Mouse (Mus musculus) midbrain, postnatal 0 days (tissue): ENCODE results near the gene Commd8. TPM values are rescaled to one million over a fixed set of nuclear protein-coding genes. Genes with fewer than 3 reads are reported as not detected.
"Not testable (repeated sequence)": the region's sequence is repeated elsewhere in the genome, so short reads cannot be mapped to it uniquely, and the experiment has no call there.

Experiments
- ATAC-seq: fragments of 200-750 bp; cut with Nextera tagmentation; 2 replicates; pipeline ENCODE4 v1.8.0; 2017; ENCODE audit warnings: moderate number of reproducible peaks, mild to moderate bottlenecking, moderate TSS enrichment, moderate library complexity; ENCODE audit not compliant: low FRiP score
- DNase-seq: peaks from one replicate; pipeline ENCODE4 v3.0.0-alpha.2; 2015; ENCODE audit warnings: low spot score
- H3K27ac ChIP-seq: fragments of 300-500 bp; sonication (generic); 2 replicates; pipeline ENCODE4 v1.5.1; 2014; ENCODE audit warnings: low read depth, mild to moderate bottlenecking, low read length, mixed read lengths
- H3K27me3 ChIP-seq: fragments of 300-500 bp; sonication (generic); 2 replicates; pipeline ENCODE4 v1.6.1; 2014; ENCODE audit warnings: low read length, control low read depth, mixed read lengths; ENCODE audit not compliant: insufficient read depth
- H3K36me3 ChIP-seq: fragments of 300-500 bp; sonication (generic); 2 replicates; pipeline ENCODE4 v1.6.1; 2014; ENCODE audit warnings: low read length, control low read depth, mixed read lengths; ENCODE audit not compliant: insufficient read depth
- H3K4me1 ChIP-seq: fragments of 300-500 bp; sonication (generic); 2 replicates; pipeline ENCODE4 v1.6.1; 2014; ENCODE audit warnings: mild to moderate bottlenecking, control low read depth, antibody characterized with exemption, low read length, mixed read lengths; ENCODE audit not compliant: insufficient read depth
- H3K4me2 ChIP-seq: fragments of 300-500 bp; sonication (generic); 2 replicates; pipeline ENCODE4 v1.6.1; 2014; ENCODE audit warnings: low read depth, mild to moderate bottlenecking, low read length, mixed read lengths; ENCODE audit not compliant: poor library complexity, severe bottlenecking
- H3K4me3 ChIP-seq: fragments of 300-500 bp; sonication (generic); 2 replicates; pipeline ENCODE4 v1.5.1; 2014; ENCODE audit warnings: low read depth, mild to moderate bottlenecking, low read length, moderate library complexity
- H3K9ac ChIP-seq: fragments of 300-500 bp; sonication (generic); replicated peaks from 2 replicates; pipeline ENCODE4 v1.6.1; 2014; ENCODE audit warnings: mild to moderate bottlenecking, low read length, moderate library complexity, mixed read lengths; ENCODE audit not compliant: poor library complexity, severe bottlenecking
- H3K9me3 ChIP-seq: fragments of 300-500 bp; sonication (generic); 2 replicates; pipeline ENCODE4 v1.6.1; 2016; ENCODE audit warnings: low read length, control low read depth
- CTCF ChIP-seq: IDR thresholded peaks from 2 replicates; pipeline ENCODE4 v1.5.1; 2016; ENCODE audit warnings: antibody characterized with exemption, mild to moderate bottlenecking
- WGBS: fragments of 180-500 bp; shearing (Covaris S2); extraction: QIAGEN DNeasy Blood & Tissue Kit; methylation state at CpG from one replicate; pipeline ENCODE4 v1.1.7; 2014; 5-methylcytosine and 5-hydroxymethylcytosine counted together
- polyA plus RNA-seq: library from polyadenylated mRNA; unstranded; fragments of >200 nt; fragmentation: Nextera tagmentation; extraction: Ambion mirVana; gene quantifications from 2 replicates; pipeline ENCODE4 v1.2.1, GENCODE M21; 2015
- total RNA-seq: library from RNA; depleted of rRNA; stranded (reverse); fragments of >200 nt; gene quantifications from 2 replicates; pipeline ENCODE4 v1.2.3, GENCODE M21; 2014

Commd8 gene
- total and polyA plus RNA-seq, 2 experiments from 2014 or later, result 23.9 to 146 TPM

DNA sequence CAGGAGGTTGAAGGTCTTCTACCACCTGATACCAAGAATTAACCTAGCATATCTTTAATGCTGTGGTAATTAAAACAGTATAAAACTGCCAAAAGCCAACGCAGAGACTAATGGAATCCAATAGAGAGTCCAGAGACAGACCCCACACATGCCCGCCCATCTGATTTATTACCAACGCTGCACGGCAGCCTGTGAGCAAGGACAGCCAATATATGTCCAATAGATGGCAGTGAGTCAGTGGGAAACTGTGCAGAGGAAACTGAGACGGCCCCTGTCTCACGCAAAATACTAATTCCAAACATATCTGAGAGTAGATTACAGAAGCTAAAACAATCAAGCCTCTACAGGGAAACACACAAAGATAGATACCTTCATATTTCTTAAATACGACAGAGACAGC lies 3.6 kb downstream of the Commd8 start:
- Histone ChIP-seq H3K4me3 (no peak overlapping the region), H3K36me3 (peaks cover 15% of the 10 kb centered on the region), H3K4me1 (peaks cover 12% of the 10 kb centered on the region; the same call in 1 of the 2 replicates), H3K9ac (no peak overlapping the region), H3K27ac (no peak overlapping the region), H3K9me3 (no peaks in the 10 kb centered on the region), H3K27me3 (no peaks in the 10 kb centered on the region), H3K4me2 (no peak overlapping the region)
- DNase-seq, result peak; percentile 16
- 78% methylated on average over 7 of the region's 7 CpGs for WGBS
- no peak for ATAC-seq
- peak; percentile 51 for TF ChIP-seq CTCF

DNA sequence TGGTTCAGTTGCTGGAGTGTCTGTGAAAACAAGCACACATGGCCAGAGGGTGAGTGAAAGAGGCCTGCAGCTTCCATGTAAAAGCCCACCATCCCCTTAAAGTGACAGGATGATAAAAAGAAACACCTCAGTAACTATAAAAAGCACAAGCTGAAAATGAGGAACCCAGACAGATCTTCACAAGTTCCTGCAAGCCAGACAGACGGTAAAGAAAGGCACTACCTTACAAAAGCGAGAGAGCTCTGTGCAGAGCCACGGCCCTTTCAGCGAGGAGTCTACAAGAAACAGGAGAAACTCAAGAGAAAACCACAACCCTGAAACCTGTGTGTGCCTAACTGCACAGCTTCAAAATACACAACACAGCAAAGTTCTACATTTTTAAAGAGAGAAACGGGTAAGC lies 5.1 kb downstream of the Commd8 start:
- no peaks in the 10 kb centered on the region for H3K27me3 ChIP-seq
- H3K4me1 ChIP-seq, result peaks cover 12% of the 10 kb centered on the region; the same call in 1 of the 2 replicates
- 80% methylated on average over 5 of the region's 5 CpGs for WGBS
- TF ChIP-seq CTCF, result no peak
- ATAC-seq, result no peak
- no peaks in the 10 kb centered on the region for H3K9me3 ChIP-seq
- H3K9ac ChIP-seq, result no peak overlapping the region
- DNase-seq, result no peak
- H3K4me3 ChIP-seq, result no peak overlapping the region
- H3K36me3 ChIP-seq, result peaks cover 23% of the 10 kb centered on the region
- H3K4me2 ChIP-seq, result no peak overlapping the region
- H3K27ac ChIP-seq, result no peak overlapping the region

GRCm38 (mm10) chr5:72160781-72161485 lies 7.1 kb downstream of the Commd8 start:
- TF ChIP-seq CTCF, result no peak
- H3K9me3 ChIP-seq, result no peaks in the 10 kb centered on the region
- ATAC-seq (no peak), DNase-seq (no peak)
- no peak overlapping the region for H3K4me3 ChIP-seq
- no peak overlapping the region for H3K27ac ChIP-seq
- no peak overlapping the region for H3K9ac ChIP-seq
- H3K4me2 ChIP-seq, result no peak overlapping the region
- H3K36me3 ChIP-seq, result peaks cover 23% of the 10 kb centered on the region
- peaks cover 5% of the 10 kb centered on the region; the same call in 1 of the 2 replicates for H3K4me1 ChIP-seq
- H3K27me3 ChIP-seq, result no peaks in the 10 kb centered on the region
- 91% methylated on average over 11 of the region's 11 CpGs for WGBS

DNA sequence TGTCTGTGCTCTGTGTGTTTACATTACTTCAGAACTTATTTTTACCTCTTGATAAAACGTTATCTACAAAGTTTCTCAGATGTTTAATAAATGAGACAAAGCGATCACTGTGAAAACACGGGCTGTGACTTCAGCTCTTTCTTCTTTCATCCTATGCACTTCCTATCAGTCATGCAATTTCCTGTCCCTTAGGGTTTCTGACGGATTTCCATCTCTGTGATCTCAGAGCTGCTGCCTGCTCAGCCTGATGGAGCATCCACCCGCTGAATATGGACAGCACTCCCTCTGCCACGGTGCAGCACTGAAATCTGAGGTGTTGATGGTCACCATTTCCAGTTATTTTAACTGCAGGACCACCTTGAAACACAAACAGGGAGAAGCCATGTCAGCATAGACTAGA lies 8.5 kb downstream of the Commd8 start:
- no peak overlapping the region for H3K9ac ChIP-seq
- TF ChIP-seq CTCF, result no peak
- WGBS, result 62% methylated on average over 6 of the region's 6 CpGs
- ATAC-seq, result no peak
- no peaks in the 10 kb centered on the region for H3K27me3 ChIP-seq
- H3K27ac ChIP-seq, result no peak overlapping the region
- DNase-seq, result no peak
- H3K4me1 ChIP-seq, result peaks cover 5% of the 10 kb centered on the region; the same call in 1 of the 2 replicates
- H3K9me3 ChIP-seq, result no peaks in the 10 kb centered on the region
- no peak overlapping the region for H3K4me2 ChIP-seq
- no peak overlapping the region for H3K4me3 ChIP-seq
- H3K36me3 ChIP-seq, result peaks cover 23% of the 10 kb centered on the region

- no peak for DNase-seq
- no peak overlapping the region for H3K4me3 ChIP-seq
- no peaks in the 10 kb centered on the region for H3K27me3 ChIP-seq
- no peak for TF ChIP-seq CTCF
- ATAC-seq, result no peak
- peaks cover 23% of the 10 kb centered on the region for H3K36me3 ChIP-seq
- H3K4me1 ChIP-seq, result no peaks in the 10 kb centered on the region
- no peak overlapping the region for H3K9ac ChIP-seq
- H3K9me3 ChIP-seq, result no peaks in the 10 kb centered on the region
- 93% methylated on average over 12 of the region's 12 CpGs for WGBS
- no peak overlapping the region for H3K27ac ChIP-seq
- no peak overlapping the region for H3K4me2 ChIP-seq
These were observed 9.3 kb downstream of the Commd8 start for GRCm38 (mm10) chr5:72158667-72159066.

- Histone ChIP-seq H3K4me1 (no peaks in the 10 kb centered on the region), H3K36me3 (peaks cover 20% of the 10 kb centered on the region), H3K27ac (no peak overlapping the region), H3K9ac (no peak overlapping the region), H3K9me3 (no peaks in the 10 kb centered on the region), H3K27me3 (no peaks in the 10 kb centered on the region), H3K4me2 (no peak overlapping the region), H3K4me3 (no peak overlapping the region)
- TF ChIP-seq CTCF, result no peak
- DNase-seq (no peak), ATAC-seq (no peak)
- WGBS, result 97% methylated on average over 5 of the region's 5 CpGs
These were observed 11.4 kb downstream of the Commd8 start for GRCm38 (mm10) chr5:72156598-72156997.

GRCm38 (mm10) chr5:72155686-72156085 lies 12.3 kb downstream of the Commd8 start:
- H3K4me1 ChIP-seq, H3K4me3 ChIP-seq, H3K27me3 ChIP-seq, H3K9me3 ChIP-seq, H3K27ac ChIP-seq, ATAC-seq, DNase-seq, H3K4me2 ChIP-seq, H3K9ac ChIP-seq: not testable (repeated sequence)
- 73% methylated on average over 3 of the region's 3 CpGs for WGBS
- peaks cover 17% of the 10 kb centered on the region for H3K36me3 ChIP-seq
